29 mouse cellular contexts compared by ENCODE assay signal in genomic region chr7:84197208-84197860, GRCm38 (mm10). TPM values are rescaled to one million over a fixed set of nuclear protein-coding genes. Genes with fewer than 3 reads are reported as not detected.
A peak's percentile ranks its signal among the peaks of the same experiment; 100 is the strongest.
DNase-seq lines count a peak whose midpoint lies in the region; TF ChIP-seq lines count a peak whose summit lies in the region.
"Had no signal": no experiment of that assay in that cellular context is flagged by ENCODE, and none has a peak within 500 bp of the region (broad histone marks: within the 10 kb centered on the region; RNA-seq: fewer than 3 reads in every experiment).

No protein-coding gene starts in this region.

- no peaks in the 10 kb centered on the region for H3K79me2 ChIP-seq in macrophage (ENCODE audit: inconsistent target)
- no peaks in the 10 kb centered on the region for H3K79me2 ChIP-seq in heart, adult 2 months (replicated peaks; ENCODE audit: control insufficient read depth, insufficient read depth, low read length)

- no peak overlapping the region for H3K4me3 ChIP-seq in macrophage (ENCODE audit: inconsistent target)
- no peak overlapping the region for H3K4me3 ChIP-seq in heart, adult 2 months
- H3K4me3 ChIP-seq: embryonic facial prominence, embryonic 10.5 days; embryonic facial prominence, embryonic 15.5 days; forebrain, embryonic 12.5 days; heart, embryonic 10.5 days; heart, embryonic 15.5 days; midbrain, embryonic 10.5 days; midbrain, embryonic 15.5 days; neural tube, embryonic 12.5 days had no signal

- 44% methylated on average over 6 of the region's 6 CpGs for WGBS in macrophage (ENCODE audit: missing documents)
- 80% methylated on average over 6 of the region's 6 CpGs for WGBS in heart, adult 2 months

- H3K27me3 ChIP-seq in heart, adult 2 months (ENCODE audit: control insufficient read depth, insufficient read depth, low read length) = no peaks in the 10 kb centered on the region
- H3K27me3 ChIP-seq: embryonic facial prominence, embryonic 15.5 days; forebrain, embryonic 12.5 days; heart, embryonic 15.5 days; midbrain, embryonic 15.5 days; neural tube, embryonic 12.5 days had no signal

- H3K4me1 ChIP-seq in heart, adult 2 months (ENCODE audit: control insufficient read depth, insufficient read depth, low read length) = no peaks in the 10 kb centered on the region
- H3K4me1 ChIP-seq: forebrain, embryonic 12.5 days; heart, embryonic 10.5 days; heart, embryonic 15.5 days; midbrain, embryonic 10.5 days; midbrain, embryonic 15.5 days; neural tube, embryonic 12.5 days had no signal

- TF ChIP-seq EP300 in heart, adult 2 months (IDR thresholded peaks at IDR 0.05; ENCODE audit: insufficient read depth, low read depth, low read length) = no peak

- no peak for TF ChIP-seq CTCF in heart, adult 2 months (IDR thresholded peaks at IDR 0.05)

- peak; percentile 37 for DNase-seq in lung, postnatal 36 days
- no peak for DNase-seq in lung, postnatal 10 days
- peak; percentile 18 for DNase-seq in adipocyte (ENCODE audit: low spot score)
- DNase-seq in right cerebral cortex, adult 2 months (ENCODE audit: low spot score in 2 of 2) = no peak
- DNase-seq in adrenal gland, adult 2 months = no peak
- no peak for DNase-seq in heart, adult 2 months
- DNase-seq: B cell, adult 2 months; cerebellum, adult 11 months; cerebellum, adult 9-10 months; forebrain, postnatal 0 days; gastrocnemius, postnatal 10 days; kidney, adult 18-20 months; kidney, postnatal 4 days; left cerebral cortex, postnatal 4 days; lung, adult 2 months; thymus, adult 2 months; thymus, postnatal 36 days had no signal

- no peaks in the 10 kb centered on the region for H3K36me3 ChIP-seq in macrophage (ENCODE audit: inconsistent target)
- H3K36me3 ChIP-seq in heart, adult 2 months (ENCODE audit: control insufficient read depth, insufficient read depth, low read length) = no peaks in the 10 kb centered on the region
- H3K36me3 ChIP-seq: embryonic facial prominence, embryonic 10.5 days; embryonic facial prominence, embryonic 15.5 days; forebrain, embryonic 12.5 days; heart, embryonic 10.5 days; heart, embryonic 15.5 days; midbrain, embryonic 10.5 days; midbrain, embryonic 15.5 days; neural tube, embryonic 12.5 days had no signal

- no peak for TF ChIP-seq POLR2A in heart, adult 2 months (IDR thresholded peaks at IDR 0.05; ENCODE audit: insufficient read depth, low read depth, low read length)

- H3K9ac ChIP-seq in heart, adult 2 months (ENCODE audit: low read depth, low read length) = no peak overlapping the region
- H3K9ac ChIP-seq: embryonic facial prominence, embryonic 15.5 days; forebrain, embryonic 12.5 days; forebrain, postnatal 0 days; heart, embryonic 15.5 days; hindbrain, embryonic 14.5 days; liver, embryonic 14.5 days; midbrain, embryonic 15.5 days; neural tube, embryonic 12.5 days had no signal

- intact Hi-C loops in heart, adult 2 months (cut with DNase I) = no loop called here

- H3K27ac ChIP-seq in macrophage = peak overlapping the region; percentile 34
- no peak overlapping the region for H3K27ac ChIP-seq in heart, adult 2 months
- H3K27ac ChIP-seq: embryonic facial prominence, embryonic 10.5 days; embryonic facial prominence, embryonic 15.5 days; forebrain, embryonic 12.5 days; heart, embryonic 10.5 days; heart, embryonic 15.5 days; hindbrain, embryonic 14.5 days; kidney, postnatal 0 days; liver, embryonic 14.5 days; midbrain, embryonic 10.5 days; midbrain, embryonic 15.5 days; neural tube, embryonic 12.5 days had no signal

RNA-seq across cellular contexts. Expression of gene Abhd17c, which starts 45.6 kb away (rescaled TPM):
- total RNA-seq in macrophage (2018; cell fraction: chromatin; rRNA removed) = 100 to 1,000 TPM in 1 of 26 experiments, 10 to 100 TPM in 25; 10.1 to 109 (median 31.4) TPM
- 10 to 100 TPM; 16.9 to 43.2 (median 25.1) TPM for total RNA-seq in macrophage (2018; cell fraction: cytosol; rRNA removed)
- total RNA-seq in macrophage (2018; cell fraction: nucleus; rRNA removed) = 10 to 100 TPM; 16.5 to 67.0 (median 34.0) TPM
- 12.9 to 29.5 TPM (median 19.4 TPM) in 3 replicates for polyA plus RNA-seq in macrophage (2018)
- total RNA-seq in adrenal gland, adult 2 months (2021) = 10 to 100 TPM; 31.0 to 32.1 TPM
- 43.7 and 45.6 TPM in 2 replicates for polyA plus RNA-seq in adrenal gland, adult 2 months (2012; rRNA removed)
- total RNA-seq in heart, adult 2 months (2021) = 10 to 100 TPM; 32.7 to 34.8 TPM
- polyA plus RNA-seq in heart, adult 2 months (2012; rRNA removed) = 29.5 and 40.8 TPM in 2 replicates

Comparison
In these comparisons a context has a peak if more than half of its experiments do, and no peak if none do; other contexts are left out.
1. DNase-seq: peak in lung, postnatal 36 days (single experiment) and adipocyte (single experiment); none in lung, postnatal 10 days (single experiment), right cerebral cortex, adult 2 months (0 of 2), adrenal gland, adult 2 months (single experiment) and heart, adult 2 months (0 of 2).